Mouse (Mus musculus) liver, adult (tissue): ENCODE results near the gene Kctd19.

Source experiments
- GATA4 ChIP-seq: IDR thresholded peaks from 2 replicates; pipeline ENCODE4 v1.6.1; 2014; ENCODE audit warnings: mild to moderate bottlenecking, low read length; ENCODE audit not compliant: insufficient replicate concordance

Gene Kctd19

DNA sequence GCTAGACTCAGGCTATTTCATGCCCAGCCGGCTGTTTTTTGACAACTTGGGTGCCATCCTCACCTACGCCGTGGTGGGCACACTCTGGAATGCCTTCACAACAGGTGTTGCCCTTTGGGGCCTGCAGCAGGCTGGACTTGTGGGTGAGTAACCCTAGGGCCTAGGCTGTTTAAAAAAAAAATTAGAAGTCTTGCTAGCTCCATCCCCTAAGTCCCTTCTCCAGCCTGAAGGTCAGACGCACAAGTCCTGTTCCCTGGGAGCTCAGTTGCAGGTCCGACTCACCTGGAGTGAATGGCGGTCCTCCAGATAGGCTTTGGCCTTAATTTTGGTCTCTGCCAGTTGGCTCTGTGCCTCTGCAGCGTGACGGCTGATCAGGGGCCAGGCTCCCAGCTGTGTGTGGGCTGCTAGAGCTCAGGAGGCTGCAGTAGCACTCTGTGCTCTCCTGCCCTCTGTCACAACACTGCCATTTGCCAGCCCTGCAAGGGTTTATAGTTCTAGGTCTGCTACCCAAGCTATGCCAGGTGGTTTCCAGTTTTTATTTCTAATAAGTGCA, 59.6 kb downstream of the Kctd19 start:
- no peak for TF ChIP-seq GATA4

DNA sequence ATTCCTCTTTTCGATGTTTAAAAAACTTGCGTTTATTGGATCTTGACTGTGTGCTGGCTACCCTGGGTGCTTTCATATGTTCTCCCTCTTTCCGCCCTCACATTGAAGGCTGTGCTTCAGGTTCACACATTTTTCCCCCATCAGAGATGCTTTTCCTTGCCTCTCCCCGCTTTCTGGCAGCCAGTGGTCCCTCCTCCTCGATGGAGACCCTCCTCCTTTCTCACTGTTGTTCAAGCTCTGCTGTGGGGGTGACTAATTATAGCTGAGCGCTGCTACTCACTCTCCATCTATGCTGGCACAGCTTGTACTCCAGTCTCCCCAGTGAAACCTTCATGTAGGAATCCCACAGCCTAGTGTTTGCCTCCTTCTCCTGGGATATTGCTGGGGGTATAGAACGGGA, 63.1 kb downstream of the Kctd19 start:
- no peak for TF ChIP-seq GATA4

DNA sequence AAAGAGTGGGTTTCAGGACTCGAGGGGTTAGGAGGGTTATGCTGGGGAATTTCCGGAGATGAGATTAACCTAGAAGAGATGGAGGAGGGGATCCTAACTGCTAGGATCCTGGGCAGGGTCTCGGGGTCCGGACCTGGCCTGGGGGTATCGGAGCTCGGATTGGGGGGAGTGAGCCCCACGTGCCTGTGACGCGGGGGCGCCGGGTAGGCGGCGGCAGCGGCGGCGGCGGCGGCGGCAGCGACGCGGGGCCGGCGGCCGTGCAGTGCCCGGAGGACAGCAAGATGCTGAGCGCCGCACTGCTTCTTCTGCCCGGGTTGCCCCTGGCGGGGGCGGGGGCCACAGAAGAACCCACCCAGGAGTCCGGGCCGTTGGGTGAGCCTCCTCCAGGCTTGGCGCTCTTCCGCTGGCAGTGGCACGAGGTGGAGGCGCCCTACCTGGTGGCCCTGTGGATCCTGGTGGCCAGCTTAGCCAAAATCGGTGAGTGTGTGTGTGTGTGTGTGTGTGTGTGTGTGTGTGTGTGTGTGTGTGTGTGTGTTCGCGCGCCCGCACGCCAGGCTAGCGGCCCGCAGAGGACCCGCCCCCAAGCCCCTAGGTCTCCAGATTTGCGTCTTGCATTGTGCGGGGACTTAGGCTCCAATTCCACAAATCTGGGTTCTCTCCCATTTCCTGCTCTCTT, 64.1 kb downstream of the Kctd19 start:
- TF ChIP-seq GATA4 = no peak

DNA sequence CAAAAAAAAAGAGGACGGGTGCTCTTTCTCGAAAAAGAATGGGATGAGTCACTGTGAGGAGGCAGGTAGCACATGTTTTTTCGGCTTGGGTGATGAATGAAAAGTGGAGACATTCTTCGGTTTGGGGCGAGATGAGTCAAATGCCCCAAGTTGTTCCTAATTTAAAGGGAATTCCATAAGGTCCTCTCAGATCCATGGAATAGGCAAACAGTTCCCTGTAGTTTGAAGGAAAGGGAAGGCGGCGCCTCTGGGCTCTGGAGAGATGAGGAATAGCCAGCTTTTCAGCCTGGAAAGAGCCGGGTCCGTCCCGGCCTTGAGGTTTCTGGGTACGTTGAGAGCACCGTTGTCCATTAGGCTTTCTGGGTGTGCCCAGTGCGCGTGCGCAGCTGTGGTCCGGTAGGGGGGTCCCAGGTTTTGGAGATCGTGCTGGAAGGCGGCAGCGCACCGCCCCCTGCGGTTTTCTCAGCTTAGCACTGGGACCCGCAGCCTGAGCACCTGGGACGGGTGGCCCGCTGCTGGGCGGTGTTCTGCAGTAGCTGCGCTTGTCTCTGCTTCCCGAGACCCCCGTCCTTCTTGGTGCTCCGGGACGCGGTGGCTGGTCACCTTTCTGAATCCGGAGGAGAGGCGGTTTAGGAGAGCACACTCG, 64.7 kb downstream of the Kctd19 start, which contains the start of gene Slc9a5:
Gene Slc9a5 (plus strand): TSS at position 394 of the 646 bp plus-strand sequence.
- TF ChIP-seq GATA4 = no peak

DNA sequence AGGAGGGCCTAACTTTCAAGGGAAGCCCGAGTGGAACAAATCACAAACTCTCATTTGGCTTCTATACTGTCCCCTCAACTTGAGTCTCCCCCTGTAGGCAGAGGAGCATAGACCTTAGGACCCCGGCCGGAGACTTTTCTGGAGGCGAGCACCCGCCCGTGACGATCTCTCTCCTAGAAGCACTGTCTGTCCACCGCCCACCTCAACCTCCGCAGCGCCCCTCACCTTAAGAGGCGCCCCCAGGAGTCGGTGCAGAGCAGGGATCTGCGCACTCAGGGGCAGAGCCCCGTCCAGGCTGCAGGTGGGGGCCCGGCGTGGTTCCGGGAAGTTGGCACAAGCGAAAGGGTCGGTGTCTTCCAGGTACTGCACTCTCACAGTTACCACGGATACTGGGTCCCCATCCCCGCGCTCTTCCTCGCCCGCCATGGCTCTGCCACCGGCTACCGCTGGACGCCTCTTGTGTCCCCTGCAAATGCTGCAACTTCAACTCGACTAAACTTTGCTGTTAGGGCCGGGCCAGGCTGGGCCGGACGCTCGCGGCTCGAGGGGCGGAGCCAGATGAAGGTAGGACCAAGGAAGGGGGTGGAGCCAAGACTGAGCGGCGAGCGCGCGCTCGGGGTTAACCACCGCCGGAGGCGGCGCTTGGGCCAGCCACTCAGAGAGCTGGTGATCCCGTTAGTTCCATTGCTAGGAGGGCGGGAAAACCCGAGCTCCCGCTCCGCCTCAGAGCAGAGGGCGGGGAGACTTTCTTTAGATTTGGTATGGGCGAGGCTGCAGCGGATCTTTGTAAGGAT, 65.7 kb downstream of the Kctd19 start, which contains the start of gene Fhod1:
Gene Fhod1 (minus strand): TSS at position 526 of the 794 bp plus-strand sequence.
- no peak; the same call in 1 of the 2 replicates for TF ChIP-seq GATA4

DNA sequence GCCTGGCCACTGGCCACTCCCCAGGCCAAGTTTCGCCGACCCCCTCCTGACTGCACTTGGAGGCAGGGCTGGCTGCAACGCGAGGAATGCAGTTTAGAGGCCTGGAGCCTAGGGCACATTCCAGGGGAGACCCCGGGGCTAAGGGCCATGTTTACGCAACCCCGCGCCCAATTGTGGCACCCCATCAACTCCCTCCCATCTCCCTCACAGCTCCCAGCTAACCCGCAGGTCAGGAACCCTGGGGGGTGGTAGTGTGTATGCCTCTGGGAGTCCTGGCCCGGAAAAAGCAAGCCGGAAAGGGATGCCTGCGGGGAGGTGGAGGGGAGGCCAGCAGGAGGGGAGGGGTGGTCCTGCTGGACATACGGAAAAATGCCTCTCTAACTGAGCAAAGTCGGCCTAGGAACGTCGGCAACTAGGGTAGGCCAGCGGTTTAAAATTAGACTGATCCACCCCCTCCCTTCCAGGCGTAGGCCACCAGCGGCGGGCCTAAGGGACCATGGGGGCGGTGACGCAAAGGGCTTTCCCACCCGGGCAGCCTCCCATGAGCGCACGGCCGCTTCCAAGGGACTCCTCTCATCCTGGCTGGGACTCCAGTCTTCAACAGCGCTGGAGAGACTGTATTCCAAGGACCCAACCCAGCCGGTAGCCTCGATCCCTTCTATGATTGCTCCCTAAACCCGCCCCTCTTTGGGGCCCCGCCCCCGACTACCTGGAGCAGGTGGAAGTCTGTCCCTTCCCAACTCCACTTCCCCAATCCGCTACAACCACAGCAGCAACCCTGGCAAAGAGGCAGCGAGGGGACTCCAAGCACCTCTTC, 66.5 kb downstream of the Kctd19 start:
- no peak for TF ChIP-seq GATA4

DNA sequence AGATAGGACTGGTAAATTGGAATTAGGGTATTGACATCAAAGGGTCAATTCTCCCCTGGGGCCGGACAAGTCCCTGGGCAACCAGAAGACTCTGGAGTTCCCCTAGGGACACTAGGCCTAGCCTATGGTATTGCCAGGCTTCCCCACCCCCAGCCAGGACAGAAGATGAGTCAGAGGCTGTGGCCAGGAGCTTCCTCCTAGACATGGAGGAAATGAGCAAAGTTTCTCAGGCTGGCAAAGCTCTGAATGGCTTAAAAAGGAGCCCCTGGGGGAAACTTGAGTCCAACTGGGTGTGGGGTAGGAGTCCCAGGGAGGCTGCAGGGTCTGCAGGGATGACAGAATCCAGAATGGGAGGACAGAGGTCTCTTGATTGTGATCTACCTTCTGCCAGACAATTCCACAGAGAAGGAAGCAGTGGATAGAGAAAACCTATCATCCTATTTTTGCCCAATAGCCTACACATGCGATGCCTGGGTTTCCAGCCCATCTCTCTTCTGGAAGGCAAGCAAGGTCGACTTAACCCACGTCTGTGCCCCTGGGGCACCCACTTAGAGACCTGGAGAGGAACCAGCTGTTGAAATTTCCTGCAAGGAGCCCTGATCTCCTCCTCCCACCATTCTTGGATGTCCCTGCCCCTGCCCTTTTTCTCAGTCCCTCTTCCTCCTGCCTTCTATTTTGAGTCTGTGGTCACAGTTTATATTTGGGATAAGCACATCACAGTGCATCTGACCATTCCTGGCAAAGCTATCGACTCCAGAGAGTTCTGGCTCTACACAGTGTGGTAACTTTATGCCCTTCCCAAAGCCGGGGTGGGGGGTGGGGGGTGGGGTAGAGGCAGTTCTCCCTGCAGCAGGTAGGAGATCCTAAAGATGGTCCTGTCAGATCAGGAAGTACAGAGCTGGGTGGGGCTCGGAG, 68.0 kb downstream of the Kctd19 start:
- TF ChIP-seq GATA4 = no peak

DNA sequence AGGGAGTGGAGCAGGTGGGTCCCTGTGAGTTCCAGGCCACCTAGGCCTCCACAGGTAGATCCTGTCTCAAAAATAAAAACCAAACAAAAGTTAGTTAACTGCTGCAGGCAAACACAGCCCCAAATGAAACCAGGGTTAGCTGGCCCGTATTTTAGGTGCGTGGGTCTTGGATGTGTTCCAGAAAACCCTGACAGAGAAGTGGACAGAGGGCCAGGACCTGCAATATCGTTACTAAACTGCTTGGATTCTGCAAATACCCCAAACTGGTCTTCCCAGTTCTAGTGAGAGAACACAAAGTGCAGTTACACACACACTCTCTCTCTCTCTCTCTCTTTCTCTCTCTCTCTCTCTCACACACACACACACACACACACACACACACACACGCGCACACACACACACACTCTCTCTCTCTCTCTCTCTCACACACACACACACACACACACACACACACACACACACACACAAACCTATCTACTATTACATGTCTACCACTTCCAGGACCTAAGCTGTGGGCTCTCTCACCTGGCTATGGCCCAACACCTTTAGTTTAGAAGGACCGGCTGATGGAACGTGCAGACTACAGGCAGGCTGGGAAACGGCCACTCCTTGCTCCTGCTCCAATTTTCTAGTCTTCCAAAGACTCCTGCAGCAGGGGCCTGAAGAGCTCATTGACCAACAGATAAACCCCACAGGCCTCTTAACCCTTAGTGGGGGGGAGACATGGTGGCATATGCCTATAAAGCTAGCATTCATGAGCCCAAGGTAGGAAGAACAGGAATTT, 69.3 kb downstream of the Kctd19 start:
- no peak for TF ChIP-seq GATA4

DNA sequence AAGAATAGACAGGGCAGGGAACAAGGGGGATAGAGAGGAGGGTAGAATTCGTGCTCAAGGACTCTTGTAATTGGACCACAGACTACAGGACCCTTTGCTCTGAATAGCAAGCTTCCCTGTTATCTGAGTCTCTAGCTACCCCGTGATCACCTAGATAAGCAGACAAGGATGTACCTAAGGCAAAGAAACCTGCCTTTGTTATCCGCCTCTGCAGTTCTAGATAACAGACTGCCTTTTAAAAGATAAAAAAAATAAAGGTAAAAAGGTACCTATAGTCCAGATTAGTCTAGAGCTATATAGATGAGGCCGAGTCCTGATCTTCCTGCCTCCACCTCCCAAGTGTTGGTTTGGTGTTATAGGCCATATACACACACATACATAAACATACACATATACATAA, 70.5 kb downstream of the Kctd19 start:
- TF ChIP-seq GATA4 = no peak

DNA sequence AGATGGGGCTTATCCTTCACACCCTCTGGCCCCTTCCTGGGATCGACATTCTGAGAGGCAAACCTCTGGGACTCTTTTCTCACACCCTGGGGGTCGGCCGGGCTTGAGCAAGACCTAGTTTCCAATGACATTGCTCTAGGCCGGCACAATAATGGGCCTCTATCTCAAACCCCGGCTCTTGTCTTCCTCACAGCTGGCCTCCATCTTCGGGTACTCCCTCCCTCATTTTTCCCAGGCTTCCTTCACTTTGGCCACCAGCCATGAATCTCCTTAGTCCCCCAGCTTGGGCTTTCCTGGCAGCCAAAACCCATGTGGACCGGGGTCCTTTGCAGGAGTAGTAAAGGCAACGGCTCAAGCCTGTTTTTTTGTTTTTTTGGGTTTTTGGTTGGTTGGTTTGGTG, 71.9 kb downstream of the Kctd19 start:
- no peak for TF ChIP-seq GATA4

DNA sequence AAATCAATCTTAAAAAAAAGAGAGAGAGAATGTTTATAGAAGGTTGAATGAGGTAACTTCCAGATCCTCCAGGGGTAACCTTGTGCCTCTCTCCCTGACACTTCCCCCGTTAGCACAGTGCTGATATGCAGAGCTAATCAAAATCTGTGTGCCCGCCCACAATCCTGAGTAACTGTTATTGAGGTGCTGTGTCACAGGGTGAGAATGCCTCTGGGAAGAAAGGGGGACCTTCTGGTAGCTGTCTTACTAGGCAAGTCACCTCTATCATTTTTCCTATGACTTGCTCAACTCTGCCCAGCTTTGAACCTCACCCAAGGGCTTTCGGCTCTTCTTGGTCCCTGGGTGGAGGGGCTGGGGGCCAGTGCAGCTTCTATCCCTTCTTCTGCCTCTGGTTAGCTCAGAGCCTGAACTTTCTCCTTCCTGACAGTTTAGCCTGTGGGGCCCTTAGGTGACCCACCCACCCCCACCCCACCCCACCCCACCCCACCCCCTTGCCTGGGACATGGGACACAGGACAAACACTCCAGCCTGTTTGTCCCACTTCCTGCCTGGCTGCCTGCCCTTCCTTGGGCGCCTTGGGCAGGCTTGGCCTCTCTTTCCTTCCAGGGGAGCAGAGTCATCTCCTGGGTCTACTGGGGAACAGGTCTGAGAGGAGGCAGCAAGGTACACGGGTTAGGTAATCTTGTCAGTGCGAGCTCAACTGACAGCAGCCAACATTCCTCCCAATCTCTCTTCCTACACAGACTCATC, 73.2 kb downstream of the Kctd19 start:
- TF ChIP-seq GATA4 = no peak

DNA sequence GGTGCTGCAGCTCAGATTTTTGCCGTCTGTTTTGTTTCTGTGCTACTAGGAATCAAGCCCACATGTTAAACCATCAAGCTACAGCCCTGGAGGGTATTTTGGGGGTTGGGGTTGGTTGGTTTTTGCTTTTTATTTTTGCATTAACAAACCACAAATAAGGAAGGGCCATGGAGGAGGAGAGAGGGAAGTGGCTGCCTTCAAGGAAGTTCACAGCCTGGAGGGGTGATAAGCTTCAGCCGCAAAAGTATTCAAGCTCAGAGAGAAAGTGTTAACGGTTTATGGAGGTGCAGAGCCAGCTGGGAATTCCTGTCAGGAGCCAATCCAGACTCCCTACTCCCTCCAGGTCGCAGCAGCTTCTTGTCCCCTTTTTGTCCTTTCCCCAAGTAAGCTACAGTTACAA, 74.3 kb downstream of the Kctd19 start:
- TF ChIP-seq GATA4 = 0 out of 2 replicates have a peak, but pooled peaks have one; percentile 32
